Mouse (Mus musculus): Measurements from ENCODE around the gene Gfpt1.

- no peak for TF ChIP-seq CTCF (conservative IDR thresholded peaks at IDR 0.05; ENCODE audit: low read length)
- TF ChIP-seq NANOG (IDR thresholded peaks at IDR 0.05; ENCODE audit: borderline replicate concordance, low read length) = no peak
These were observed 478 bp downstream of the Gfpt1 start for GRCm38 (mm10) chr6:87043131-87043516.

Data from E14TG2a.4 (cell line).